Mouse (Mus musculus): ENCODE data around the gene Mfsd11. TPM values are rescaled to one million over a fixed set of nuclear protein-coding genes. Genes with fewer than 3 reads are reported as not detected.

Gene Mfsd11
- polyA plus RNA-seq, 1 experiment from 2014 or later = 18.0 TPM

DNA sequence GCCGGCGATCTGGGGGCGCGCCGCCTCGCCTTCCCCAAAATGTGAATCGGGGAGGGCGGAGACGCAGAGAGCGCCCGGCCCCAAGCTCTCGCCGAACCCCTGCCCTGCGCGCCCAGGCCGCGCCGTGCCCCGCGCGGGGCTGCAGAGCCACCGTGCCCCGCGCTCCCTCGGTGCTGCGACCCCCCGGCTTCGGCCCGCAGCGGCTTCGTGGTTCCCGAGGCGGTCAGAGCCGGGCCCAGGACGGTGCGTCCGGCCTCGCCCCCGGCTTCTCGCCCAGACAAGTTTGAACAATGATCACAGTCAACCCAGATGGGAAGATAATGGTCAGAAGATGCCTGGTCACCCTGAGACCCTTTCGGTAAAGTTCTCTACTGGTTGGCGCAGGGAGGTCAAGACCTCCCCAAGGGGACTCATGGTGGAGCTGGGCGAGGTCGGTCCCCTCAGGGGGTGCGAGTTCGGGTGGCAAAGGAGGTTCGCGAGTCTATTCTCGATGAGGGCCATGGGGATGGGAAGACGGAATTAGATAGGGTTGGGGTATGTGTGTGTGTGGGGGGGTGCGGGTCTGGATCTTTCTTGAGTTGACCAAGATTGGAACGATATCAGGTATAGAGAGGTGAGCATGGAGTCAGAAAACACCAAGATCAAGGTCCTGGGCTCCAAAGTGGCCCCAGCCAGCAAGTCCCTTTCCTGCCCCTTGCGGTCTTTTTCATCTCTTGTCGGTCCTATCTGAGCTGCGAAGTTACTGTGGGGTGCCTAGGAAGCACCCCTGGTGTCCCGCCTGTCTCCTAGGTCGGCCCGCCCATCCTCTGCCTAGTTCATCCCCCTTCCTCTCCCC is 67.2 kb downstream of the Mfsd11 start:
- TF ChIP-seq CTCF (IDR thresholded peaks at IDR 0.05; ENCODE audit: low read depth) (no peak), EP300 (IDR thresholded peaks at IDR 0.05; ENCODE audit: low read depth) (no peak)
- H3K4me2 ChIP-seq (ENCODE audit: low read depth, low read length) = peak overlapping the region; percentile 73
- H3K4me1 ChIP-seq (ENCODE audit: insufficient read depth) = 0 out of 2 replicates have a peak, but pooled peaks cover 2% of the 10 kb centered on the region
- ATAC-seq (no peak), DNase-seq (no peak)
- H3K36me3 ChIP-seq (replicated peaks; ENCODE audit: insufficient read depth, low read length) = no peaks in the 10 kb centered on the region
- peak overlapping the region; percentile 40; the same call in 1 of the 2 replicates for H3K4me3 ChIP-seq (ENCODE audit: low read depth, low read length)
- H3K27ac ChIP-seq (ENCODE audit: low read depth) = no peak overlapping the region
- no peak overlapping the region for H3K9ac ChIP-seq (replicated peaks)
- no peaks in the 10 kb centered on the region for H3K9me3 ChIP-seq (ENCODE audit: low read length)
- WGBS (ENCODE audit: insufficient replicate concordance) = 2% methylated on average over 46 of the region's 58 CpGs
- peaks cover 74% of the 10 kb centered on the region for H3K27me3 ChIP-seq (ENCODE audit: insufficient read depth, low read length)

DNA sequence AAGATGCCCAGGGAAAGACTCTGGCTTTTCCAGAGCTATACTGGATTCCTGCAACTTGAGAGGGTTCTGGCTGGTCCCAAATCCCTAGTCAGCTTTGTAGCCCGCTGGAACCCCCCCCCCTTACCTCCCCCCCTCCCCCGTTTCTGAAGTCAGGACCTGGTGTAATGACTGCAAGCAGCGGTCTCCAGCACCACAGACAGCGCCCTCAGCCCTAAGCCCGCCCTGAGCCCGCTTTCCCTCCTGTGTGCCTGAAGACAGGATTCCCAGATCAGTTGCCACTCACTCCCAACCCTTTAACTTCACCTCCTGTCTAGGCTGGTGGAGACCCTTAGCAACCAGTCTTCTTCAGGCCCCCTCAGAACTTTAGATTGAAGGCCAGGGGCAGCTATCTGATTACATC is 68.5 kb downstream of the Mfsd11 start:
- peaks cover 75% of the 10 kb centered on the region for H3K27me3 ChIP-seq (ENCODE audit: insufficient read depth, low read length)
- H3K9ac ChIP-seq (replicated peaks) = no peak overlapping the region
- DNase-seq = no peak
- H3K4me1 ChIP-seq (ENCODE audit: insufficient read depth) = 0 out of 2 replicates have a peak, but pooled peaks cover 2% of the 10 kb centered on the region
- no peak overlapping the region for H3K4me2 ChIP-seq (ENCODE audit: low read depth, low read length)
- H3K9me3 ChIP-seq (ENCODE audit: low read length) = no peaks in the 10 kb centered on the region
- 6% methylated on average over 6 of the region's 6 CpGs for WGBS (ENCODE audit: insufficient replicate concordance)
- no peak for ATAC-seq
- no peak overlapping the region for H3K27ac ChIP-seq (ENCODE audit: low read depth)
- no peak overlapping the region for H3K4me3 ChIP-seq (ENCODE audit: low read depth, low read length)
- TF ChIP-seq CTCF (IDR thresholded peaks at IDR 0.05; ENCODE audit: low read depth) (no peak), EP300 (IDR thresholded peaks at IDR 0.05; ENCODE audit: low read depth) (no peak)
- H3K36me3 ChIP-seq (replicated peaks; ENCODE audit: insufficient read depth, low read length) = no peaks in the 10 kb centered on the region

DNA sequence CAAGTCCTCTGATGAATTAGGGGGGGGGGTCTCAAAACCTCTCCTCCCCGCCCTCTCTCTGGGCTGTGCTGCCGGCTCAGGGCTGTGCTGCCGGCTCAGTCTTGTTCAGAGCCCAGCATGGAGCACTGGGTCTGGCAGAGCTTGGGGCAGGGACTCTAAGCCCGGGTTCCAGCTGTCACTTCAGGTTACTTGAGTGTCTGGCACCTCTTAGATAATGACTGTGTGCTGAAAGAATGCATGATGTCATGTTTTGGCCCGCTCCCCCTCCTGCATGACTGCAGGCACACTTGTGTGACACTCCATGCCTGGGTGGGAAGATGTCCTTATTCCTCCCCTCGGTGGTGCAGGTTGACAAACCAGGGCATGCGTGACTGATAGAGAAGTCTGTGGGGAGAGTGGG is 69.8 kb downstream of the Mfsd11 start:
- WGBS (ENCODE audit: insufficient replicate concordance) = 51% methylated on average over 7 of the region's 7 CpGs
- Histone ChIP-seq H3K27me3 (ENCODE audit: insufficient read depth, low read length) (peaks cover 65% of the 10 kb centered on the region), H3K9ac (replicated peaks) (no peak overlapping the region), H3K36me3 (replicated peaks; ENCODE audit: insufficient read depth, low read length) (no peaks in the 10 kb centered on the region), H3K4me1 (ENCODE audit: insufficient read depth) (0 out of 2 replicates have a peak, but pooled peaks cover 2% of the 10 kb centered on the region), H3K9me3 (ENCODE audit: low read length) (no peaks in the 10 kb centered on the region), H3K4me3 (ENCODE audit: low read depth, low read length) (no peak overlapping the region), H3K27ac (ENCODE audit: low read depth) (no peak overlapping the region), H3K4me2 (ENCODE audit: low read depth, low read length) (no peak overlapping the region)
- DNase-seq (no peak), ATAC-seq (no peak)
- TF ChIP-seq EP300 (IDR thresholded peaks at IDR 0.05; ENCODE audit: low read depth) (no peak), CTCF (IDR thresholded peaks at IDR 0.05; ENCODE audit: low read depth) (no peak)

Other genes starting within 250 kb of the Mfsd11 start
- gene Rhbdf2, start 225.4 kb upstream of the Mfsd11 start, polyA plus RNA-seq (2015; fragmentation: Nextera tagmentation; extraction: Ambion mirVana) = 4.9 and 6.2 TPM in 2 replicates
- 0.32 TPM in 1 of 2 replicates, not detected in the other for gene Prcd, start 198.9 kb upstream of the Mfsd11 start, polyA plus RNA-seq (2015; fragmentation: Nextera tagmentation; extraction: Ambion mirVana)
- gene Cygb, start 198.1 kb upstream of the Mfsd11 start, polyA plus RNA-seq (2015; fragmentation: Nextera tagmentation; extraction: Ambion mirVana) = 3.6 and 3.7 TPM in 2 replicates
- gene St6galnac1, start 76.9 kb upstream of the Mfsd11 start, polyA plus RNA-seq (2015; fragmentation: Nextera tagmentation; extraction: Ambion mirVana) = not detected in 2 replicates
- 1.4 and 4.0 TPM in 2 replicates for gene Mxra7, start 24.4 kb upstream of the Mfsd11 start, polyA plus RNA-seq (2015; fragmentation: Nextera tagmentation; extraction: Ambion mirVana)
- 32.6 and 33.0 TPM in 2 replicates for gene Mettl23, start 9.2 kb upstream of the Mfsd11 start, polyA plus RNA-seq (2015; fragmentation: Nextera tagmentation; extraction: Ambion mirVana)
- 18.5 and 19.0 TPM in 2 replicates for gene Jmjd6, start 9.0 kb upstream of the Mfsd11 start, polyA plus RNA-seq (2015; fragmentation: Nextera tagmentation; extraction: Ambion mirVana)
- 293 and 302 TPM in 2 replicates for gene Srsf2, start 654 bp downstream of the Mfsd11 start, polyA plus RNA-seq (2015; fragmentation: Nextera tagmentation; extraction: Ambion mirVana)
- gene Mgat5b, start 66.4 kb downstream of the Mfsd11 start, polyA plus RNA-seq (2015; fragmentation: Nextera tagmentation; extraction: Ambion mirVana) = not detected in 2 replicates

Data from liver, postnatal 0 days (tissue).